Mouse (Mus musculus) erythroblast, embryonic 14.5 days (primary cell): ENCODE results near the gene Spred1.

Source experiments
- GATA1 ChIP-seq: IDR thresholded peaks from 2 replicates; pipeline ENCODE4 v1.6.1; 2012; ENCODE audit warnings: low read length, inconsistent platforms, mixed read lengths
- TAL1 ChIP-seq: IDR thresholded peaks from 3 replicates; pipeline ENCODE4 v1.6.1; 2012; ENCODE audit warnings: low read length, inconsistent platforms, mixed read lengths

DNA sequence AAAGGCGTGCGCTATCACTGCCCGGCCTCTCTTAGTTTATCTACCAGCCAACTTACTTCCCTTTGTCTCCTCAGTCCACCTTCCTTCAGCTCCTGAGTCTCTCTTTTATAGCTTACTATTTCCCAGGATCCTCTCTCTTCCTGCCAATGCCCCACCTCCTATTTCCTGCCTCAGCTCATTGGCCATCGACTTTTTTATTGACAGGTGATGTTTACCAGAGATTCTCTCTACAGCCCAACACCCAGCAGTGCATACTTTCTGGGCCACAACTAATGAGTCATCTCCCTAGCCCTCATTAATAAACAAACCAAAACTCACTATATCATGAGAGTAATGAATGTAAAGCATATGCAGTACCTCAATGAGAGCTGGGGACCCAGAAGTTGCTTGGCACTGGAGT lies 98.4 kb downstream of the Spred1 start:
- TF ChIP-seq TAL1 (no peak), GATA1 (no peak)
